Mouse (Mus musculus): ENCODE results near the gene Gata2.

Gene Gata2

GRCm38 (mm10) chr6:88196054-88196732, 2.5 kb downstream of the Gata2 start:
- no peak for DNase-seq

- no peak for DNase-seq
Observed at GRCm38 (mm10) chr6:88196733-88197312, 3.1 kb downstream of the Gata2 start.

GRCm38 (mm10) chr6:88197313-88198069, 3.8 kb downstream of the Gata2 start:
- peak; percentile 26 for DNase-seq

- peak; percentile 82 for DNase-seq
Observed at GRCm38 (mm10) chr6:88198070-88198940, 4.6 kb downstream of the Gata2 start.

- peak; percentile 22 for DNase-seq
Observed at GRCm38 (mm10) chr6:88199001-88199717, 5.5 kb downstream of the Gata2 start.

- DNase-seq = no peak
Observed at GRCm38 (mm10) chr6:88199718-88200692, 6.3 kb downstream of the Gata2 start.

GRCm38 (mm10) chr6:88200693-88201609, 7.3 kb downstream of the Gata2 start:
- DNase-seq = peak; percentile 39

- no peak for DNase-seq
Observed at GRCm38 (mm10) chr6:88201926-88202700, 8.4 kb downstream of the Gata2 start.

GRCm38 (mm10) chr6:88202921-88203690, 9.4 kb downstream of the Gata2 start:
- DNase-seq = peak; percentile 83

GRCm38 (mm10) chr6:88203791-88204405, 10.2 kb downstream of the Gata2 start:
- no peak for DNase-seq

- no peak for DNase-seq
Observed at GRCm38 (mm10) chr6:88204531-88205385, 11.1 kb downstream of the Gata2 start.

- peak; percentile 26 for DNase-seq
Observed at GRCm38 (mm10) chr6:88205386-88205700, 11.7 kb downstream of the Gata2 start.

GRCm38 (mm10) chr6:88205937-88206336, 12.2 kb downstream of the Gata2 start:
- peak; percentile 47 for DNase-seq

- no peak for DNase-seq
Observed at GRCm38 (mm10) chr6:88206566-88206965, 12.9 kb downstream of the Gata2 start.

- DNase-seq = no peak
Observed at GRCm38 (mm10) chr6:88207403-88208033, 13.8 kb downstream of the Gata2 start.

- no peak for DNase-seq
Observed at GRCm38 (mm10) chr6:88208321-88208720, 14.6 kb downstream of the Gata2 start.
